Mouse (Mus musculus): ENCODE data around the gene Pik3r1. TPM values are rescaled to one million over a fixed set of nuclear protein-coding genes. Genes with fewer than 3 reads are reported as not detected.

The Pik3r1 gene
- polyA plus RNA-seq, 1 experiment from 2014 or later: 17.0 TPM

GRCm38 (mm10) chr13:101741530-101742309 lies 26.3 kb downstream of the Pik3r1 start:
- no peak for ATAC-seq (replicated peaks; ENCODE audit: insufficient number of reproducible peaks, low FRiP score, low TSS enrichment, low read depth)
- H3K4me1 ChIP-seq (ENCODE audit: control insufficient read depth, insufficient read depth, low read length): no peaks in the 10 kb centered on the region
- H3K27me3 ChIP-seq (ENCODE audit: control insufficient read depth, insufficient read depth, low read length): no peaks in the 10 kb centered on the region
- H3K27ac ChIP-seq (replicated peaks; ENCODE audit: low read depth, low read length): no peak overlapping the region
- no peak for DNase-seq (ENCODE audit: low spot score)
- no peak overlapping the region for H3K9ac ChIP-seq (replicated peaks; ENCODE audit: low read length)
- WGBS: 87% methylated on average over 11 of the region's 11 CpGs
- no peaks in the 10 kb centered on the region for H3K36me3 ChIP-seq (replicated peaks; ENCODE audit: control insufficient read depth, insufficient read depth, low read depth, low read length)
- no peak overlapping the region for H3K4me3 ChIP-seq (ENCODE audit: low read depth, low read length)
- no peak overlapping the region for H3K4me2 ChIP-seq (ENCODE audit: low read depth, low read length)
- H3K9me3 ChIP-seq (replicated peaks; ENCODE audit: control insufficient read depth, low read length): no peaks in the 10 kb centered on the region

GRCm38 (mm10) chr13:101739732-101740381 lies 28.2 kb downstream of the Pik3r1 start:
- Histone ChIP-seq H3K27ac (replicated peaks; ENCODE audit: low read depth, low read length) (no peak overlapping the region), H3K9me3 (replicated peaks; ENCODE audit: control insufficient read depth, low read length) (no peaks in the 10 kb centered on the region), H3K36me3 (replicated peaks; ENCODE audit: control insufficient read depth, insufficient read depth, low read depth, low read length) (no peaks in the 10 kb centered on the region), H3K4me3 (ENCODE audit: low read depth, low read length) (no peak overlapping the region), H3K9ac (replicated peaks; ENCODE audit: low read length) (no peak overlapping the region), H3K4me1 (ENCODE audit: control insufficient read depth, insufficient read depth, low read length) (no peaks in the 10 kb centered on the region), H3K27me3 (ENCODE audit: control insufficient read depth, insufficient read depth, low read length) (no peaks in the 10 kb centered on the region), H3K4me2 (ENCODE audit: low read depth, low read length) (no peak overlapping the region)
- ATAC-seq (replicated peaks; ENCODE audit: insufficient number of reproducible peaks, low FRiP score, low TSS enrichment, low read depth): no peak
- WGBS: 62% methylated on average over 4 of the region's 4 CpGs
- DNase-seq (ENCODE audit: low spot score): no peak

GRCm38 (mm10) chr13:101738769-101739168 lies 29.2 kb downstream of the Pik3r1 start:
- 79% methylated on average over 6 of the region's 6 CpGs for WGBS
- H3K36me3 ChIP-seq (replicated peaks; ENCODE audit: control insufficient read depth, insufficient read depth, low read depth, low read length): no peaks in the 10 kb centered on the region
- no peaks in the 10 kb centered on the region for H3K4me1 ChIP-seq (ENCODE audit: control insufficient read depth, insufficient read depth, low read length)
- H3K4me3 ChIP-seq (ENCODE audit: low read depth, low read length): no peak overlapping the region
- ATAC-seq (replicated peaks; ENCODE audit: insufficient number of reproducible peaks, low FRiP score, low TSS enrichment, low read depth): no peak
- no peaks in the 10 kb centered on the region for H3K9me3 ChIP-seq (replicated peaks; ENCODE audit: control insufficient read depth, low read length)
- H3K27me3 ChIP-seq (ENCODE audit: control insufficient read depth, insufficient read depth, low read length): no peaks in the 10 kb centered on the region
- DNase-seq (ENCODE audit: low spot score): no peak
- no peak overlapping the region for H3K9ac ChIP-seq (replicated peaks; ENCODE audit: low read length)
- no peak overlapping the region for H3K27ac ChIP-seq (replicated peaks; ENCODE audit: low read depth, low read length)
- H3K4me2 ChIP-seq (ENCODE audit: low read depth, low read length): no peak overlapping the region

GRCm38 (mm10) chr13:101736521-101737387 lies 31.3 kb downstream of the Pik3r1 start:
- Histone ChIP-seq H3K9me3 (replicated peaks; ENCODE audit: control insufficient read depth, low read length) (no peaks in the 10 kb centered on the region), H3K27ac (replicated peaks; ENCODE audit: low read depth, low read length) (no peak overlapping the region), H3K4me2 (ENCODE audit: low read depth, low read length) (no peak overlapping the region), H3K4me1 (ENCODE audit: control insufficient read depth, insufficient read depth, low read length) (no peaks in the 10 kb centered on the region), H3K27me3 (ENCODE audit: control insufficient read depth, insufficient read depth, low read length) (no peaks in the 10 kb centered on the region), H3K9ac (replicated peaks; ENCODE audit: low read length) (no peak overlapping the region), H3K4me3 (ENCODE audit: low read depth, low read length) (no peak overlapping the region), H3K36me3 (replicated peaks; ENCODE audit: control insufficient read depth, insufficient read depth, low read depth, low read length) (no peaks in the 10 kb centered on the region)
- WGBS: 64% methylated on average over 16 of the region's 16 CpGs
- DNase-seq (ENCODE audit: low spot score) (no peak), ATAC-seq (replicated peaks; ENCODE audit: insufficient number of reproducible peaks, low FRiP score, low TSS enrichment, low read depth) (no peak)

- H3K36me3 ChIP-seq (replicated peaks; ENCODE audit: control insufficient read depth, insufficient read depth, low read depth, low read length): no peaks in the 10 kb centered on the region
- no peak overlapping the region for H3K4me2 ChIP-seq (ENCODE audit: low read depth, low read length)
- 60% methylated on average over 8 of the region's 8 CpGs for WGBS
- ATAC-seq (replicated peaks; ENCODE audit: insufficient number of reproducible peaks, low FRiP score, low TSS enrichment, low read depth): no peak
- no peaks in the 10 kb centered on the region for H3K27me3 ChIP-seq (ENCODE audit: control insufficient read depth, insufficient read depth, low read length)
- H3K27ac ChIP-seq (replicated peaks; ENCODE audit: low read depth, low read length): no peak overlapping the region
- H3K9me3 ChIP-seq (replicated peaks; ENCODE audit: control insufficient read depth, low read length): no peaks in the 10 kb centered on the region
- peak; percentile 55 for DNase-seq (ENCODE audit: low spot score)
- no peaks in the 10 kb centered on the region for H3K4me1 ChIP-seq (ENCODE audit: control insufficient read depth, insufficient read depth, low read length)
- no peak overlapping the region for H3K9ac ChIP-seq (replicated peaks; ENCODE audit: low read length)
- no peak overlapping the region for H3K4me3 ChIP-seq (ENCODE audit: low read depth, low read length)
Measured at GRCm38 (mm10) chr13:101735364-101736120, 32.5 kb downstream of the Pik3r1 start.

GRCm38 (mm10) chr13:101734227-101734626 lies 33.8 kb downstream of the Pik3r1 start:
- Histone ChIP-seq H3K9me3 (replicated peaks; ENCODE audit: control insufficient read depth, low read length) (no peaks in the 10 kb centered on the region), H3K4me3 (ENCODE audit: low read depth, low read length) (no peak overlapping the region), H3K4me1 (ENCODE audit: control insufficient read depth, insufficient read depth, low read length) (peaks cover 5% of the 10 kb centered on the region), H3K9ac (replicated peaks; ENCODE audit: low read length) (no peak overlapping the region), H3K27ac (replicated peaks; ENCODE audit: low read depth, low read length) (no peak overlapping the region), H3K4me2 (ENCODE audit: low read depth, low read length) (no peak overlapping the region), H3K36me3 (replicated peaks; ENCODE audit: control insufficient read depth, insufficient read depth, low read depth, low read length) (no peaks in the 10 kb centered on the region), H3K27me3 (ENCODE audit: control insufficient read depth, insufficient read depth, low read length) (no peaks in the 10 kb centered on the region)
- DNase-seq (ENCODE audit: low spot score) (no peak), ATAC-seq (replicated peaks; ENCODE audit: insufficient number of reproducible peaks, low FRiP score, low TSS enrichment, low read depth) (no peak)
- 93% methylated on average over 7 of the region's 7 CpGs for WGBS

- Histone ChIP-seq H3K27me3 (ENCODE audit: control insufficient read depth, insufficient read depth, low read length) (no peaks in the 10 kb centered on the region), H3K27ac (replicated peaks; ENCODE audit: low read depth, low read length) (no peak overlapping the region), H3K4me3 (ENCODE audit: low read depth, low read length) (no peak overlapping the region), H3K36me3 (replicated peaks; ENCODE audit: control insufficient read depth, insufficient read depth, low read depth, low read length) (no peaks in the 10 kb centered on the region), H3K4me2 (ENCODE audit: low read depth, low read length) (no peak overlapping the region), H3K9me3 (replicated peaks; ENCODE audit: control insufficient read depth, low read length) (no peaks in the 10 kb centered on the region), H3K9ac (replicated peaks; ENCODE audit: low read length) (no peak overlapping the region), H3K4me1 (ENCODE audit: control insufficient read depth, insufficient read depth, low read length) (peaks cover 6% of the 10 kb centered on the region)
- ATAC-seq (replicated peaks; ENCODE audit: insufficient number of reproducible peaks, low FRiP score, low TSS enrichment, low read depth) (no peak), DNase-seq (ENCODE audit: low spot score) (peak; percentile 41)
- WGBS: 67% methylated on average over 10 of the region's 10 CpGs
Measured at GRCm38 (mm10) chr13:101732675-101733074, 35.3 kb downstream of the Pik3r1 start.

Data from embryonic facial prominence, embryonic 11.5 days (tissue).